Mouse (Mus musculus) neutrophil, adult 59 days (primary cell): ENCODE measurements around the gene S100a9. TPM values are rescaled to one million over a fixed set of nuclear protein-coding genes. Genes with fewer than 3 reads are reported as not detected.

Experiments
- total RNA-seq, 2 experiments: library from RNA; stranded (reverse); gene quantifications; 1 replicate in 1 of 2; 2 replicates in 1 of 2; pipeline ENCODE4 v1.2.4; 2023

S100a9 gene
- over 10,000 TPM; 52,893 to 61,962 TPM for total RNA-seq

GRCm38 (mm10) chr3:90695613-90696012 lies at the start of gene S100a9:
S100a9 (minus strand) TSS chr3:90695721.

GRCm38 (mm10) chr3:90726606-90727005 lies 31.1 kb upstream of the S100a9 start, which contains the start of gene Pglyrp4:
Pglyrp4 (plus strand) TSS chr3:90726906.

GRCm38 (mm10) chr3:90668846-90669245 lies 26.7 kb downstream of the S100a9 start, which contains the start of gene S100a8:
S100a8 (plus strand) TSS chr3:90668978.

GRCm38 (mm10) chr3:90653717-90654116 lies 41.8 kb downstream of the S100a9 start, which contains the start of gene S100a7a:
S100a7a (plus strand) TSS chr3:90654017.

Other genes starting within 250 kb of the S100a9 start
- gene Npr1, start 229.9 kb downstream of the S100a9 start, total RNA-seq, result under 1 TPM; 0.24 to 0.53 TPM
- 10 to 100 TPM; 48.3 to 54.9 TPM for gene Ilf2, start 219.6 kb downstream of the S100a9 start, total RNA-seq
- 10 to 100 TPM; 29.9 to 34.6 TPM for gene Snapin, start 204.7 kb downstream of the S100a9 start, total RNA-seq
- gene Chtop, start 186.2 kb downstream of the S100a9 start, total RNA-seq, result 10 to 100 TPM; 71.9 to 85.5 TPM
- 10 to 100 TPM; 20.7 to 24.0 TPM for gene S100a1, start 181.3 kb downstream of the S100a9 start, total RNA-seq
- 10 to 100 TPM; 37.9 to 38.8 TPM for gene S100a13, start 181.3 kb downstream of the S100a9 start, total RNA-seq
- gene S100a14, start 168.9 kb downstream of the S100a9 start, total RNA-seq, result under 1 TPM in 1 of 2 experiments, not detected in 1; 0.69 TPM
- gene S100a16, start 158.5 kb downstream of the S100a9 start, total RNA-seq, result not detected
- 1 to 10 TPM; 5.8 to 6.8 TPM for gene S100a3, start 135.1 kb downstream of the S100a9 start, total RNA-seq
- gene S100a2, start 105.5 kb downstream of the S100a9 start, total RNA-seq, result 1 to 10 TPM; 1.6 to 3.5 TPM
- gene Gm42674, start 93.8 kb downstream of the S100a9 start, total RNA-seq, result not detected
- 100 to 1,000 TPM; 261 to 505 TPM for gene S100a4, start 92.0 kb downstream of the S100a9 start, total RNA-seq
- not detected for gene S100a5, start 87.2 kb downstream of the S100a9 start, total RNA-seq
- 1,000 to 10,000 TPM; 1,472 to 1,540 TPM for gene S100a6, start 82.8 kb downstream of the S100a9 start, total RNA-seq
- gene S100a7a, start 41.7 kb downstream of the S100a9 start, total RNA-seq, result 1 to 10 TPM; 1.4 to 1.6 TPM
- gene S100a8, start 26.7 kb downstream of the S100a9 start, total RNA-seq, result over 10,000 TPM; 44,455 to 51,539 TPM
- gene Pglyrp4, start 31.2 kb upstream of the S100a9 start, total RNA-seq, result 1 to 10 TPM in 1 of 2 experiments, under 1 TPM in 1; 0.55 to 1.7 TPM
- not detected for gene Gm5849, start 82.2 kb upstream of the S100a9 start, total RNA-seq